Mouse (Mus musculus) cerebellum, adult 2 months (tissue): ENCODE results near the gene Klf9.

ENCODE experiments used
- CTCF ChIP-seq: fragments of 200-500 bp; IDR thresholded peaks from 2 replicates; pipeline ENCODE4 v1.5.1; 2011; ENCODE audit warnings: low read depth, mild to moderate bottlenecking, control low read depth, low read length, moderate library complexity, borderline replicate concordance; ENCODE audit not compliant: insufficient read depth
- POLR2A ChIP-seq: fragments of 200-500 bp; IDR thresholded peaks from 2 replicates; pipeline ENCODE4 v1.6.1; 2011; ENCODE audit warnings: low read length, control low read depth, borderline replicate concordance; ENCODE audit not compliant: insufficient read depth

DNA sequence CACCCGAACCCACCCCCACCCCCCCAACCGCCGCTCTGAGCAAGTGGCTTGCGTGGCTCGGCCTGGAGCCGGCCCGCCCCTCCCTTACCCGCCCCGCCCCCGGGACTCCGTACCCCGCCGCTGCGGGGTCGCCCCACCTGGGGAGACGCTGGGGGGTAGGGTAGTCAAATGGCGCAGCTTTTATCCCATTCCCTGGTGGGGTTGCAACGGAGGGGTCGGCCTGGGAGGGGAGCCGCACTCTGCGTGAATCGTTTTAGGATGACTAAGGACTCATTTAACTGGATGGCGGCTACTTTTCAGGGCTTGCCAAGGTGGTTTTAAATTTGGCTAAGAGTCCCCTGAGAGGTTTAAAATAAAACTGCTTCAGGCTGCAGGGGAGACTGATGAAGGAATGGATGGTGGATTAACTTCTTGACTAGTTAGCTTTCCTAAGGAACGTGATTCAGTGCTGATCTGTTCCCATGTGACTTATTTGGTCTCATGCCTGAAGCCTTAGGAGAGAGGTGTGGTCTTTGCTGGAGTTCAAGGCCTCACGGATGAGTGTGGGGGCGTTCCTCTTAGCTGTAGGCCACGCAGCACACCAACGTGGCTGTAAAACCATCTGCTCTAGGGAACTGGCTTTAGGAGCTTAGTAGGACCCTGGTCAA is 1.5 kb downstream of the Klf9 start:
- TF ChIP-seq CTCF (no peak), POLR2A (no peak)
